In the genomic region with DNA sequence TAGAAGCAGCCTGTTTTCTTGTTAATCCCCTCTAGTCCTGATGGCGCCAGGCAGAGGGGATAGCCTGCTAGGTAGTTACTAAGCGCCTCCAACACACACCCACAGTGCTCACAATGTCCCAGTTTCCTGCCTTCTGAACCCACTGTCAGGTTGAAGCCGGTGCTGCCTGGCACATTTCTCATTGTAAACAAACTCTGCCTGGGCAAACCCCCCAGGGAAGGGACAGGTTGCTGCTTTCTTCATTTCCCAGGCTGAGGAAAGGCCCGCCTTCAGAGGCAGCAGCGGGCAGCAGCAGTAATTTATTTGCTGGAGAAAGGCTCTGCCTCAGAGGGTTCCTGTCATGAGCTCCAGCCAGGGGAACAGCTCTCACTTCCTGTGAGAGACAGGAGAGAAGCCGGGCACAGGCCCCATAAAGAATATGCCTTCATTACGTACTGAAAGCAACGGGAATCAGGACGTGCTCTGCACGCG, we compare ENCODE assay signal across 8 mouse cellular contexts.
DNase-seq lines count a peak whose midpoint lies in the region; ATAC-seq lines count a peak whose summit lies in the region.

No protein-coding gene starts in this region.

- peak; percentile 92 for ATAC-seq in frontal cortex, adult (ENCODE audit: low TSS enrichment)

- DNase-seq in frontal cortex, postnatal 25 days (ENCODE audit: low spot score in 2 of 2): no peak
- peak; percentile 10 for DNase-seq in thymus, postnatal 4 days
- DNase-seq in thymus, postnatal 10 days (ENCODE audit: low spot score in 2 of 2): no peak
- peak; percentile 16 to 36 for DNase-seq in kidney, postnatal 4 days
- DNase-seq in telencephalon, adult 2 months (ENCODE audit: low read depth, low spot score): peak; percentile 21
- DNase-seq in gastrocnemius, adult 18-20 months (ENCODE audit: low spot score): no peak
- no peak for DNase-seq in spleen, postnatal 14 days (ENCODE audit: low spot score in 2 of 2)

Comparison
In these comparisons a context has a peak if more than half of its experiments do, and no peak if none do; other contexts are left out.
1. DNase-seq: peak in thymus, postnatal 4 days (single experiment), kidney, postnatal 4 days (2 of 2) and telencephalon, adult 2 months (single experiment); none in frontal cortex, postnatal 25 days (0 of 2), thymus, postnatal 10 days (0 of 2), gastrocnemius, adult 18-20 months (single experiment) and spleen, postnatal 14 days (0 of 2).